26 mouse cellular contexts compared by ENCODE assay signal in genomic region chr2:130598399-130598798, GRCm38 (mm10). TPM values are rescaled to one million over a fixed set of nuclear protein-coding genes. Genes with fewer than 3 reads are reported as not detected.
DNase-seq lines count a peak whose midpoint lies in the region; ATAC-seq and TF ChIP-seq lines count a peak whose summit lies in the region.
"Had no signal": no experiment of that assay in that cellular context is flagged by ENCODE, and none has a peak within 500 bp of the region (broad histone marks: within the 10 kb centered on the region; RNA-seq: fewer than 3 reads in every experiment).

No protein-coding gene starts in this region.

- intact Hi-C loops in heart, adult 2 months (cut with DNase I), result loop anchor here (5.0 kb wide), 1 partner anchor 36 kb away; the partner anchor contains the start of gene Mrps26
- intact Hi-C loops in heart, postnatal 36 days (cut with DNase I), result loop anchor here (2.0 kb wide), 1 partner anchor 34 kb away; no protein-coding TSS in a partner anchor

- H3K4me2 ChIP-seq in heart, embryonic 14.5 days (ENCODE audit: low read length), result no peak overlapping the region
- H3K4me2 ChIP-seq in heart, embryonic 11.5 days, result no peak overlapping the region
- H3K4me2 ChIP-seq: embryonic facial prominence, embryonic 12.5 days; forebrain, embryonic 13.5 days; forebrain, embryonic 15.5 days had no signal

- no peaks in the 10 kb centered on the region; the same call in 1 of the 2 replicates for H3K4me1 ChIP-seq in heart, adult 2 months (ENCODE audit: control insufficient read depth, insufficient read depth, low read length)
- H3K4me1 ChIP-seq in heart, embryonic 14.5 days (ENCODE audit: control insufficient read depth in 2 of 2, insufficient read depth in 2 of 2, low read length in 2 of 2), result no peaks in the 10 kb centered on the region
- no peaks in the 10 kb centered on the region for H3K4me1 ChIP-seq in heart, embryonic 11.5 days (ENCODE audit: control insufficient read depth, insufficient read depth, low read length)
- peaks cover 9% of the 10 kb centered on the region for H3K4me1 ChIP-seq in heart, embryonic 10.5 days
- H3K4me1 ChIP-seq: embryonic facial prominence, embryonic 10.5 days; embryonic facial prominence, embryonic 12.5 days; forebrain, embryonic 13.5 days; forebrain, embryonic 15.5 days had no signal

- H3K4me3 ChIP-seq in heart, adult 2 months, result no peak overlapping the region
- no peak overlapping the region for H3K4me3 ChIP-seq in heart, embryonic 14.5 days (ENCODE audit: control insufficient read depth in 1 of 2, insufficient read depth in 1 of 2, low read depth in 1 of 2, low read length in 2 of 2)
- no peak overlapping the region for H3K4me3 ChIP-seq in heart, embryonic 11.5 days (ENCODE audit: low read depth, low read length)
- no peak overlapping the region for H3K4me3 ChIP-seq in heart, embryonic 10.5 days
- H3K4me3 ChIP-seq: embryonic facial prominence, embryonic 10.5 days; embryonic facial prominence, embryonic 12.5 days; forebrain, embryonic 13.5 days; forebrain, embryonic 15.5 days had no signal

- H3K27me3 ChIP-seq in heart, adult 2 months (ENCODE audit: control insufficient read depth, insufficient read depth, low read length), result no peaks in the 10 kb centered on the region
- no peaks in the 10 kb centered on the region for H3K27me3 ChIP-seq in heart, embryonic 14.5 days (ENCODE audit: control insufficient read depth, insufficient read depth, low read length)
- no peaks in the 10 kb centered on the region for H3K27me3 ChIP-seq in heart, embryonic 11.5 days (ENCODE audit: control insufficient read depth, insufficient read depth, low read length)
- no peaks in the 10 kb centered on the region for H3K27me3 ChIP-seq in heart, embryonic 10.5 days (ENCODE audit: insufficient read depth, poor library complexity, severe bottlenecking)
- H3K27me3 ChIP-seq: embryonic facial prominence, embryonic 12.5 days; forebrain, embryonic 13.5 days; forebrain, embryonic 15.5 days; Patski had no signal

- DNase-seq in heart, adult 2 months, result no peak
- no peak for DNase-seq in heart, postnatal 36 days
- DNase-seq in heart, postnatal 4 days, result peak; percentile 33
- no peak for DNase-seq in heart, embryonic 10.5 days (ENCODE audit: low spot score)
- no peak for DNase-seq in ovary, postnatal 36 days (ENCODE audit: low spot score)
- DNase-seq: adrenal gland, adult 8-10 months; adrenal gland, postnatal 14 days; adrenal gland, postnatal 36 days; cerebellum, adult 11-12 months; cerebellum, adult 2 months; cerebellum, adult 9-10 months; cerebellum, postnatal 10 days; cerebellum, postnatal 25 days had no signal

- peak overlapping the region; percentile 15; the same call in 1 of the 2 replicates for H3K27ac ChIP-seq in heart, adult 2 months
- H3K27ac ChIP-seq in heart, embryonic 14.5 days (replicated peaks in 1 of 2; ENCODE audit: control insufficient read depth in 1 of 2, insufficient read depth in 1 of 2, low read depth in 2 of 2, low read length in 2 of 2), result peak overlapping the region; percentile 19 to 25; a peak in 1 of 4 replicates
- no peak overlapping the region for H3K27ac ChIP-seq in heart, embryonic 11.5 days (ENCODE audit: low read depth, low read length)
- no peak overlapping the region for H3K27ac ChIP-seq in heart, embryonic 10.5 days
- H3K27ac ChIP-seq: embryonic facial prominence, embryonic 10.5 days; embryonic facial prominence, embryonic 12.5 days; forebrain, embryonic 13.5 days; forebrain, embryonic 15.5 days had no signal

- H3K9me3 ChIP-seq in heart, embryonic 14.5 days (ENCODE audit: control insufficient read depth, low read length), result no peaks in the 10 kb centered on the region
- no peaks in the 10 kb centered on the region for H3K9me3 ChIP-seq in heart, embryonic 11.5 days (replicated peaks; ENCODE audit: control insufficient read depth, low read length)
- no peaks in the 10 kb centered on the region for H3K9me3 ChIP-seq in heart, embryonic 10.5 days
- H3K9me3 ChIP-seq: embryonic facial prominence, embryonic 10.5 days; embryonic facial prominence, embryonic 12.5 days; forebrain, embryonic 13.5 days; forebrain, embryonic 15.5 days had no signal

- TF ChIP-seq CTCF in heart, adult 2 months (IDR thresholded peaks at IDR 0.05), result no peak

- 39% methylated on average over 3 of the region's 3 CpGs for WGBS in heart, adult 2 months
- 61% methylated on average over 3 of the region's 3 CpGs for WGBS in heart, embryonic 14.5 days
- 61% methylated on average over 3 of the region's 3 CpGs for WGBS in heart, embryonic 11.5 days (ENCODE audit: insufficient replicate concordance)
- WGBS in heart, embryonic 10.5 days, result 50% methylated on average over 3 of the region's 3 CpGs

- no peaks in the 10 kb centered on the region for H3K36me3 ChIP-seq in heart, adult 2 months (ENCODE audit: control insufficient read depth, insufficient read depth, low read length)
- H3K36me3 ChIP-seq in heart, embryonic 14.5 days (ENCODE audit: control insufficient read depth, insufficient read depth, low read length), result peaks cover 60% of the 10 kb centered on the region
- peaks cover 10% of the 10 kb centered on the region; the same call in 1 of the 2 replicates for H3K36me3 ChIP-seq in heart, embryonic 11.5 days (ENCODE audit: control insufficient read depth, insufficient read depth, low read length)
- peaks cover 85% of the 10 kb centered on the region for H3K36me3 ChIP-seq in heart, embryonic 10.5 days

- no peak for TF ChIP-seq EP300 in heart, adult 2 months (IDR thresholded peaks at IDR 0.05; ENCODE audit: insufficient read depth, low read depth, low read length)

- no peak overlapping the region for H3K9ac ChIP-seq in heart, adult 2 months (ENCODE audit: low read depth, low read length)
- H3K9ac ChIP-seq in heart, embryonic 14.5 days (ENCODE audit: low read length), result no peak overlapping the region
- no peak overlapping the region for H3K9ac ChIP-seq in heart, embryonic 11.5 days (ENCODE audit: low read depth, low read length)
- H3K9ac ChIP-seq: embryonic facial prominence, embryonic 12.5 days; forebrain, embryonic 13.5 days; forebrain, embryonic 15.5 days had no signal

- TF ChIP-seq POLR2A in heart, adult 2 months (IDR thresholded peaks at IDR 0.05; ENCODE audit: insufficient read depth, low read depth, low read length), result no peak

- ATAC-seq in heart, embryonic 14.5 days (ENCODE audit: insufficient number of reproducible peaks, insufficient read depth, low FRiP score, low read depth), result no peak
- ATAC-seq in heart, embryonic 11.5 days (replicated peaks; ENCODE audit: insufficient number of reproducible peaks, low FRiP score, low TSS enrichment), result no peak
- ATAC-seq: activated CD4-positive, CD25-positive, alpha-beta regulatory T cell, adult 4 months; forebrain, embryonic 15.5 days; Patski had no signal

- H3K79me2 ChIP-seq in heart, adult 2 months (replicated peaks; ENCODE audit: control insufficient read depth, insufficient read depth, low read length), result no peaks in the 10 kb centered on the region

RNA-seq across cellular contexts. Expression of gene Avp, which starts 16.0 kb away (rescaled TPM):
- 10 to 100 TPM in 1 of 2 experiments, 1 to 10 TPM in 1; 9.8 to 10.3 TPM for total RNA-seq in heart, adult 2 months (2021)
- not detected in 2 replicates for polyA plus RNA-seq in heart, adult 2 months (2012; rRNA removed)
- total RNA-seq in heart, postnatal 36 days (2021), result 1 to 10 TPM in 1 of 2 experiments, under 1 TPM in 1; 0.68 to 4.8 TPM
- polyA plus RNA-seq in heart, embryonic 14.5 days (2014; fragmentation: Nextera tagmentation; extraction: Ambion mirVana), result not detected in 2 replicates
- 1.1 and 1.3 TPM in 2 replicates for polyA plus RNA-seq in heart, embryonic 11.5 days (2014; fragmentation: Nextera tagmentation; extraction: Ambion mirVana)
- total RNA-seq in heart, postnatal 4 days (2021), result 1 to 10 TPM in 1 of 2 experiments, under 1 TPM in 1; 0.83 to 1.5 TPM
- polyA plus RNA-seq in heart, embryonic 10.5 days (2016; fragmentation: Nextera tagmentation; extraction: Ambion mirVana), result 0.33 and 1.2 TPM in 2 replicates
- total RNA-seq: adrenal gland, adult 18-20 months; adrenal gland, adult 8-10 months; adrenal gland, postnatal 14 days; adrenal gland, postnatal 36 days; ES-E14 had no signal
- polyA plus RNA-seq: activated CD4-positive, CD25-positive, alpha-beta regulatory T cell, adult 4 months; C2C12; cerebellum, adult 2 months; embryonic facial prominence, embryonic 10.5 days; embryonic facial prominence, embryonic 12.5 days; embryonic facial prominence, embryonic 14.5 days; forebrain, embryonic 11.5 days; Patski had no signal

RNA-seq across cellular contexts. Expression of gene Oxt, which starts 22.4 kb away (rescaled TPM):
- total RNA-seq in heart, adult 2 months (2021), result not detected
- not detected in 2 replicates for polyA plus RNA-seq in heart, adult 2 months (2012; rRNA removed)
- not detected for total RNA-seq in heart, postnatal 36 days (2021)
- polyA plus RNA-seq in heart, embryonic 14.5 days (2014; fragmentation: Nextera tagmentation; extraction: Ambion mirVana), result not detected in 2 replicates
- not detected in 2 replicates for polyA plus RNA-seq in heart, embryonic 11.5 days (2014; fragmentation: Nextera tagmentation; extraction: Ambion mirVana)
- not detected for total RNA-seq in heart, postnatal 4 days (2021)
- not detected in 2 replicates for polyA plus RNA-seq in heart, embryonic 10.5 days (2016; fragmentation: Nextera tagmentation; extraction: Ambion mirVana)
- total RNA-seq: adrenal gland, adult 18-20 months; adrenal gland, adult 8-10 months; adrenal gland, postnatal 14 days; adrenal gland, postnatal 36 days had no signal
- polyA plus RNA-seq: activated CD4-positive, CD25-positive, alpha-beta regulatory T cell, adult 4 months; C2C12; embryonic facial prominence, embryonic 10.5 days; embryonic facial prominence, embryonic 12.5 days; embryonic facial prominence, embryonic 14.5 days; forebrain, embryonic 11.5 days; forebrain, embryonic 13.5 days; Patski had no signal

RNA-seq across cellular contexts. Expression of gene Fastkd5, which starts 31.4 kb away (rescaled TPM):
- 1 to 10 TPM; 7.5 to 9.0 TPM for total RNA-seq in heart, adult 2 months (2021)
- 2.2 and 5.1 TPM in 2 replicates for polyA plus RNA-seq in heart, adult 2 months (2012; rRNA removed)
- total RNA-seq in heart, postnatal 36 days (2021), result 1 to 10 TPM; 7.1 to 8.0 TPM
- polyA plus RNA-seq in heart, embryonic 14.5 days (2014; fragmentation: Nextera tagmentation; extraction: Ambion mirVana), result 14.9 and 15.1 TPM in 2 replicates
- polyA plus RNA-seq in heart, embryonic 11.5 days (2014; fragmentation: Nextera tagmentation; extraction: Ambion mirVana), result 18.8 and 19.7 TPM in 2 replicates
- total RNA-seq in heart, postnatal 4 days (2021), result 1 to 10 TPM; 8.1 to 9.2 TPM
- 18.9 and 19.6 TPM in 2 replicates for polyA plus RNA-seq in heart, embryonic 10.5 days (2016; fragmentation: Nextera tagmentation; extraction: Ambion mirVana)

RNA-seq across cellular contexts. Expression of gene Ubox5, which starts 31.4 kb away (rescaled TPM):
- total RNA-seq in heart, adult 2 months (2021), result 1 to 10 TPM; 3.9 to 5.2 TPM
- 5.0 and 5.6 TPM in 2 replicates for polyA plus RNA-seq in heart, adult 2 months (2012; rRNA removed)
- total RNA-seq in heart, postnatal 36 days (2021), result 1 to 10 TPM; 3.7 to 4.1 TPM
- 6.9 and 7.5 TPM in 2 replicates for polyA plus RNA-seq in heart, embryonic 14.5 days (2014; fragmentation: Nextera tagmentation; extraction: Ambion mirVana)
- 8.9 and 10.4 TPM in 2 replicates for polyA plus RNA-seq in heart, embryonic 11.5 days (2014; fragmentation: Nextera tagmentation; extraction: Ambion mirVana)
- total RNA-seq in heart, postnatal 4 days (2021), result 1 to 10 TPM; 5.5 TPM
- polyA plus RNA-seq in heart, embryonic 10.5 days (2016; fragmentation: Nextera tagmentation; extraction: Ambion mirVana), result 10.8 and 14.2 TPM in 2 replicates

RNA-seq across cellular contexts. Expression of gene Mrps26, which starts 34.9 kb away (rescaled TPM):
- total RNA-seq in heart, adult 2 months (2021), result 10 to 100 TPM; 57.6 to 72.9 TPM
- 39.4 and 40.9 TPM in 2 replicates for polyA plus RNA-seq in heart, adult 2 months (2012; rRNA removed)
- 10 to 100 TPM; 66.1 to 70.0 TPM for total RNA-seq in heart, postnatal 36 days (2021)
- polyA plus RNA-seq in heart, embryonic 14.5 days (2014; fragmentation: Nextera tagmentation; extraction: Ambion mirVana), result 72.4 and 75.3 TPM in 2 replicates
- 78.4 and 79.9 TPM in 2 replicates for polyA plus RNA-seq in heart, embryonic 11.5 days (2014; fragmentation: Nextera tagmentation; extraction: Ambion mirVana)
- 10 to 100 TPM; 78.0 to 86.6 TPM for total RNA-seq in heart, postnatal 4 days (2021)
- 91.5 and 105 TPM in 2 replicates for polyA plus RNA-seq in heart, embryonic 10.5 days (2016; fragmentation: Nextera tagmentation; extraction: Ambion mirVana)

Comparison
In these comparisons a context has a peak if more than half of its experiments do, and no peak if none do; other contexts are left out.
1. H3K27ac ChIP-seq: peak in heart, adult 2 months (single experiment) and heart, embryonic 14.5 days (2 of 2); none in heart, embryonic 11.5 days (single experiment) and heart, embryonic 10.5 days (single experiment).